Mouse (Mus musculus) spleen, adult 2 months (tissue): ENCODE results near the gene Robo1.

Experiments
- CTCF ChIP-seq: fragments of 200-500 bp; IDR thresholded peaks from 2 replicates; pipeline ENCODE4 v1.5.1; 2011; ENCODE audit warnings: mild to moderate bottlenecking, inconsistent platforms; ENCODE audit not compliant: insufficient read depth, insufficient read length, insufficient replicate concordance; ENCODE audit errors: extremely low read depth
- POLR2A ChIP-seq: fragments of 200-500 bp; IDR thresholded peaks from 2 replicates; pipeline ENCODE4 v1.6.1; 2011; ENCODE audit warnings: low read depth, low read length, inconsistent platforms

GRCm38 (mm10) chr16:72412879-72413278 is 104.8 kb downstream of the Robo1 start:
- TF ChIP-seq CTCF (no peak), POLR2A (no peak)
